ENCODE assay signal across 17 mouse cellular contexts in the genomic region with DNA sequence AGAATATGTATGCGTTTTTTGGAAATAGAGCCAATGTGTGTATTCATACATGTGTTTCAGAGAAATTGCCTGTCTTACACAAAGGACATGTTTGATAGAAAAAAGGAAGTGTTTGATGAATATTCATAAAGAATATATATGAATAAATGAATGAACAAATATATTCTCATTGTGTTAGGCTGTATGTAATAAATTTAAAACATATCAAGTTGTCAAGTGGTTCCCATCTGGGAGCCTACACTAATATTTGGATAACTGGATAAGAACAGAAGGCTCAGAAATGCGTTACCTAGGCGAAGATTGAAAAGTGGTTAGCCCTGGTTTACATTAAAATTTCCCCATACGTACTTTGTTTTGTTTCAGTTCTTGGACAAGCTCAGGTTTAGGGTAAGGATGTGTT.
"Had no signal": no experiment of that assay in that cellular context is flagged by ENCODE, and none has a peak within 500 bp of the region (broad histone marks: within the 10 kb centered on the region; RNA-seq: fewer than 3 reads in every experiment).

No protein-coding gene starts in this region.

- H3K4me3 ChIP-seq: lung, embryonic 15.5 days; megakaryocyte, embryonic 14.5 days; midbrain, embryonic 13.5 days; midbrain, embryonic 15.5 days; neural tube, embryonic 12.5 days had no signal

- H3K9ac ChIP-seq: liver, postnatal 0 days; lung, embryonic 15.5 days; midbrain, embryonic 13.5 days; midbrain, embryonic 15.5 days; neural tube, embryonic 12.5 days had no signal

- DNase-seq: liver, postnatal 0 days; lung, adult 2 months; lung, postnatal 14 days; lung, postnatal 36 days; right cerebral cortex, postnatal 14 days; spleen, adult 18-20 months; thymus, adult 18-20 months; thymus, postnatal 14 days; thymus, postnatal 36 days had no signal

- H3K36me3 ChIP-seq: lung, embryonic 15.5 days; midbrain, embryonic 13.5 days; midbrain, embryonic 15.5 days; neural tube, embryonic 12.5 days had no signal

- H3K9me3 ChIP-seq: lung, embryonic 15.5 days; megakaryocyte, embryonic 14.5 days; midbrain, embryonic 13.5 days; midbrain, embryonic 15.5 days; neural tube, embryonic 12.5 days had no signal

- H3K27me3 ChIP-seq: lung, embryonic 15.5 days; megakaryocyte, embryonic 14.5 days; midbrain, embryonic 13.5 days; midbrain, embryonic 15.5 days; neural tube, embryonic 12.5 days had no signal

- H3K27ac ChIP-seq: lung, embryonic 15.5 days; macrophage; midbrain, embryonic 13.5 days; midbrain, embryonic 15.5 days; neural tube, embryonic 12.5 days had no signal

- H3K4me1 ChIP-seq: lung, embryonic 15.5 days; megakaryocyte, embryonic 14.5 days; midbrain, embryonic 13.5 days; midbrain, embryonic 15.5 days; neural tube, embryonic 12.5 days had no signal

- ATAC-seq: liver, postnatal 0 days; lung, postnatal 0 days; midbrain, embryonic 13.5 days; midbrain, embryonic 15.5 days had no signal

- H3K4me2 ChIP-seq: lung, embryonic 15.5 days; midbrain, embryonic 11.5 days; midbrain, embryonic 13.5 days; midbrain, embryonic 15.5 days; neural tube, embryonic 12.5 days had no signal
